Mouse (Mus musculus) brain, embryonic 18.5 days (tissue): ENCODE results near the gene Mad1l1.
A peak's percentile ranks its signal among the peaks of the same experiment; 100 is the strongest.

Experiments used
- DNase-seq: peaks from one replicate; pipeline ENCODE4 v3.0.0-alpha.2; 2012; ENCODE audit warnings: low read depth, low spot score

The Mad1l1 gene

DNA sequence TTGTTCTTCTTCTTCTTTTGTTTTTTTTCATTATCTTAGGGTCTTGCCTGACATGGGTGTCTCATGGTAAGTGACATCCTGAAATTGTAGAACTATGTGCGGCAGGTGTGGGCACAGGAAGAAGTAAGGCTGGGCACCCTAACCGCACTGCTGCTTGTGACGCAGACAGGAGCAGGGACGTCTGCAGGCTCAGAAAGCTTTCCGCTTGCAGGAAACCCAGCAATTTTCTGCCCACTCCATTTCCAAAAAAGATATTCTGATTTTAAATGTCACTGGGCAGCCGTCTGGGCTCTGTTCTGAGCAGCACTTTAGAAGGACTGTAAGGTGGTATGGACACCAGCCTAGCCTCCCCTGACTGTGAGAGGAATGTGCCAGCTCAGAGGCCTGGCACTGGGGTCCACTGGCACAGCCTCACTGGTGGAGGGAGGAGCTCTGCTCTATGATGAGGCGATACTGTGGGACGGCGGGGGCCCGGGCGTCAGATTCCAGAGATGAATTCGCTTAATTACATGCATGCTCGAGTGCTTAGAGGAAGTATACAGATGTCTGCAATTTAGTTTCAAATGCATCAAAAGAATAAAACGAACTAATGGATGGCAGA lies 219.8 kb downstream of the Mad1l1 start:
- no peak for DNase-seq

GRCm38 (mm10) chr5:140098711-140099110 lies 222.6 kb downstream of the Mad1l1 start:
- DNase-seq = no peak

- peak; percentile 67 for DNase-seq
Observed at GRCm38 (mm10) chr5:140095203-140095602, 226.1 kb downstream of the Mad1l1 start.

GRCm38 (mm10) chr5:140093489-140093888 lies 227.9 kb downstream of the Mad1l1 start:
- no peak for DNase-seq

GRCm38 (mm10) chr5:140091601-140092000 lies 229.8 kb downstream of the Mad1l1 start:
- no peak for DNase-seq

DNA sequence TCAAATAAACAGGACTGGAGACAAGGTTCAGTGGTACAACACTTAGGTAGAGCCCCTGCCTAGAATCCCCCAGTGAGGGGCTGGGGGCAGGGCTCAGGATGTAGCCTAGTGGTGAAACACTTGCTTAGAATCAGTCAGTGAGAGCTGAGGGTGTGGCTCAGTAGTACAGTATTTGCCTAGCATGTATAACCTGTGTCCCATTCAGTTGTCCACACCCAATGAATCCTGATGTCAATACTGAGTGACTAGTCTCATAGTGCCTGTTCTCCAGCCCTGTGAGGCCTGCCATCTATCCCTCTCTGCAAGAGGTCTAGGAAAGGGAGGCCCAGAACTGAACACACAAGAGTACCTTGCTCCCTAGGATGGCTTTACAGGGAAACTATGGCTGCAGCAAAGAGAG lies 232.1 kb downstream of the Mad1l1 start:
- no peak for DNase-seq

DNA sequence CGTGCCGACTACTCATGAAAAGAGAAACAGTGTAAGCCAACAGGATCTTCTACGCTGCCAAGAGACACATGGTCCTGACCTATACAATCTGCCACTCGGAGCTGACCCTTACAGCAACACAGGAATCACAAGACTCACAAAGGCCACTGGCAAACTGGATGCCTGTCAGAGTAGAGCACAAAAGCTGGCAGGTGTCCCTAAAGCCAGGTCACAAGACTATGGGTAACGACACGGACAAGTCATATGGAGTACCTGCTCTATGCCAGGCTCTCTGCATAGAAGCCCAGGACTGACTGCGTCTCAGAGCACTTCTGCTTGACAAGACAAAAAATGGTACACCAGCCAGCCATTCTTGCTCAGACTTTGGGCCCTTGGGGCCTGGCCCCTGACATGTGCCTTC lies 234.1 kb downstream of the Mad1l1 start:
- no peak for DNase-seq

DNA sequence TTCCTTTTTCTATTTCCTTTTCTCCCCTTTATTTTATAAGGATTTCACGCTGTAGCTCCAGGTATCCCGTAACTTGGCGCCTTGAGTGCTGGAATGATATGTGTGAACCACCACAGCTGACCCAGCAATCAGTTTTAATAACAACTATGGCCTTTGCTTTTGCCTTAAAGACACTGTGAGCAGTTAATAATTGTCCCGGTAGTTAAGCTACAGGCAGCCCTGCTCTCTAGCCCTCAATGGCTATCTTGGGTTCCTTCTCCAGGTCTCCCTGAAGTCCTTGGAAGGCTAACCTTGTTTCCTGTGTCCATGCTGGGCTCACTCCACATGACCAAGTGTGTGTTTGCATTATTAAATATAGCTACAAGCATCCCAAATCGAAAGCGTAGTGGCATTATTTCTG lies 237.0 kb downstream of the Mad1l1 start:
- no peak for DNase-seq

DNA sequence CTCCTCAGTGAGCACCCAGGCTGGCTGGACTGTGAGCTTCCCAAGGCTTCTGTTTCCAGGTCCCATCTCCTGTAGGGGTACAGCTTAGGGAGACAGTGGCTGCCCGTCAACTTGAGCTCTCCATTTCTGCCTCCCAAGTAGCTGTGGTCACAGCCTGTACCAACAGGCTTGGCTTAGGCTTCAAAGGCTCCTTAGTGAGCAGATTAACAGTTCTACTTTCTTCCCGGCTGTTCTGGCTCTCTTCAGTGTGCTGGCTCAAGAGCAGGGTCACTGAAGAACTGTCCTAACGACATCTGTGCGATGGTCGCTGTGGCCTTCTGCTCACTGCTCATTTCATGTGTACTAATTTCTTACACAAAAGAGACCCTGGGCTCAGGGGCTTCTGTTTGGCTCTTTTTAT lies 237.4 kb downstream of the Mad1l1 start:
- no peak for DNase-seq

GRCm38 (mm10) chr5:140082204-140082812 lies 239.0 kb downstream of the Mad1l1 start:
- no peak for DNase-seq

GRCm38 (mm10) chr5:140081084-140081483 lies 240.3 kb downstream of the Mad1l1 start:
- DNase-seq = no peak

DNA sequence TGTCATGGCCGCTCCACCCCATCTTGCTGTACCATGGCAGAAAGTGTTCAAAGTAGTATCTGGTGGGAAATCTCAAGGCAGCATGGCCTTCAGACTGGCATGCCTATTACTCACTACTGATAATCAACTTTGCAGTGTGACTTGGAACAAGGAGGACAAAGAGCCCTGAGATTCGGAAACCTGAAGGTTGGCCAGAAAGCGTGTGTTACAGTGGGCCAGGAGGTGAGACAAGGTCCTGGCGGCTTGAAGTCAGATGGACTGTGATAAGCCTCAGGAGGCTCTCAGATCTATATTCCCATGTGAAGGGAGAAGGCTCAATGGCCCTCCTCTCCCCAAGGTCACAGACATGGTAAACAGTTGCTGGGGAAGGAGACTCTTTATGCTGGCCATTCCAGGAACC lies 241.8 kb downstream of the Mad1l1 start:
- no peak for DNase-seq

DNA sequence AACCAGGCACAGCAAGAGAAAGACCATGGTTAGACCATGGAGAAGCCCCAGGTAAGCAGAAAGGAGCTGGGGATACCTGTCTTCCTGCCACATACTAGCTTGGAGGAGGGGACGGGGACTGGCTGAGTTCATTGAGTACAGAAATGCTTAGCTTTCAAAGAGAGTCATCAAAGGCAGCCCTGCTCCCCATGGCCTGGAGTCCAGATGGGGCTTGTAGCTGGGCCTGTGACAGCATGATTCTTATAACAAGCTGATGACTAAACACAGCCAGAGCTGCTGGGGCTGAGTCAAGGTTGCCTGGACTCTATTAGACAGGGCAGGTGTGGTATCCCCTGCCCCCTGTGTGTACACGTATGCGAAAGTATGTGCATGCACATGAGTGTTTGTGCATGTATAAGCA lies 242.9 kb downstream of the Mad1l1 start:
- no peak for DNase-seq

DNA sequence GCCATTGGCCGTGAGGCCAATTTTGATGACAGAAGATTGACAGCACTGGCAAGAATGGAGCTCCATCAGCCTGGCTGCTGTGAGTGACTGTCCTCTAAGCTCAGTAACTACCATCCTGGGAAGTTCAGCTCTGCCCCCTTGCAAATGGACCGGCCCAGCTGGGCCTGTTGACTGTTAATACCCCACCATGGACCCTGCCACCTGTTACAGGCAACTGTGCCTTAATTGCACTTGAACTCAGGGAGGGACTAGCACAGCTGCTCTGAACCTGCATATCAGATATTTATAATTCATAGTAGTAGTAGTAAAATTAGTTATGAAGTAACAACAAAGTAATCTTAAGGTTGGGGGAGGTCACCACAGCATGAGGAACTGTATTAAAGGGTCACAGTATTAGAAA lies 244.9 kb downstream of the Mad1l1 start:
- DNase-seq = no peak

DNA sequence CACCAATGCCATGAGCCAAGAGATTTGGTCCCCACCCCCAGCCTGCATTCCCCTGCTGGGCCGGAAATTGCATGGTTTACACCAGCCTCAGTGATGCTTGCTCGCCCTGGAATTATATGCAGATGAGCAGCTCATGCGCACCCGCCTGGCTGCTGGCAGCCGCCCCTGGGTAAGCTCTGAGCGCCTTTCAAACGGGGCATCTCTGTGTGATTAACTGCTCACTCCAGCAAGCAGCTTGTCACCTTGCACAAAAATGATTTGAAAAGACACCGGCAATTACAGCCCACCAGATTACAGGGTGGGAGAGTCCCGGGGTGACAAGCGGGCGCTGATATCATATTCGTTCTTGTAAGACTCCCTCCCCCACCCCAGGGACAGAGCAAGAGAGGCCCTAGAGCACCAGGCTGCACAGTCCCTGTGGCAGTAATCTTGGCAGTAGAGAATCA lies 247.7 kb downstream of the Mad1l1 start:
- DNase-seq = peak; percentile 58

DNA sequence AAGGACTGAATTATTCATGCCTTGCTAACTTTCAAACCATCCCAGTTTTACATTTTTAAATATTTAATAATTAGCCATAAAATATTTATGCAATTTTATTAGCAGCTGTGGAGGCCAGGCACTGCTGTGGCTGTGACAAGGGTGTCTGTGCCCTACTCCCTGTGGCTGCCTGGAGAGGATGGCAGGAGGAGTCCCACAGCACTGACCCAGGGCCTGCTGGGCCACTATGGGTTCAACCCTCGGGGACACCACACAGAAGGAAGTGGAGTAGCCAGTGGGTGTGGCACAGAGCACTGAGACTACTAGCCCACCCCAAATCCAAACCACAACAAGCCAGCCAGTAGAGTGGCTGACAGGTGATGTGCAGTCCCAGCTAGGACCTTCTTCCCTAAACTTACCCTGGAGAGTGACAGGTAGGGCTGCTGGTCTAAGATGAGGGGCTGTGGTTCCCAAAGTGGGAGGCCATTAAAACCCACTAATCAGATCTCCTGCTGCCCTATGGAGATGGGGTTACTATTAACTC lies 248.1 kb downstream of the Mad1l1 start:
- no peak for DNase-seq

DNA sequence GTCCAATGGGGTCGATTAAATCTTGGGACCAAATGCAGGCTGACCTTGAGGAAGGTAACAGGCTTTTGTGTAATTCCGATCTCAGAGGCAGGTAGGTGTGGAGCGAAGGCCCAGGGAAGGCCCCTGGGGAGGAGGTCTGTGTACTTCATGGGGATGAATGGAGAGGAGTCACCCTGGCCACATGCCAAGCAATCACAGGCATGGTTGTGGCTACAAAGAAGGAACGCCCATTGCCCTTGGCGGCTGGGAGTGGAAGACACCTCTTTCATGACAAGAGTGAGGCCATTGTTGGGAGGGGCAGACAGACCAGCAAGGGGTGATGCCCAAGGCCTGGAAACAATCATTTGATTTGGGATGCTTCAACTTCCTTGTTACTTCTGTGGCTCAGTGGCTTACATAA lies 252.8 kb downstream of the Mad1l1 start:
- no peak for DNase-seq

DNA sequence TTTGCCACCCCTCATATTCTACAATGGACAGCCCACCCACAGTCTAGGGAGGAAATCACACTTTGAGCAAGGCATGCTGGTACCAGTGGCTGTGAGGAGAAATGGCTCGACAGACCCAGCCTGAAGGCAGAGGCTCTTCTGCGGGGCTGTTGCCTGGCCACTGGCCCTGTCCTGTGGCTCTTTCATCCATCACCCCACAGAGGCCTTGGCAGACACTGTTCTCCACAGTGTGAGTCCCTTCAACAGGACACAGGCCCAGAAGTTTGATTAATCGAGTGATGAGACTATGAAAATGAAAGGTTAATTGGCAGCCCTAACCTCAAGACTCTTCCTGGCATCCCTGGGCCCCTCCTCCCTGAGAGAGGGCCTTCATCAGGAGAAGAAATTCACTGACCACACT lies 253.3 kb downstream of the Mad1l1 start:
- DNase-seq = no peak

DNA sequence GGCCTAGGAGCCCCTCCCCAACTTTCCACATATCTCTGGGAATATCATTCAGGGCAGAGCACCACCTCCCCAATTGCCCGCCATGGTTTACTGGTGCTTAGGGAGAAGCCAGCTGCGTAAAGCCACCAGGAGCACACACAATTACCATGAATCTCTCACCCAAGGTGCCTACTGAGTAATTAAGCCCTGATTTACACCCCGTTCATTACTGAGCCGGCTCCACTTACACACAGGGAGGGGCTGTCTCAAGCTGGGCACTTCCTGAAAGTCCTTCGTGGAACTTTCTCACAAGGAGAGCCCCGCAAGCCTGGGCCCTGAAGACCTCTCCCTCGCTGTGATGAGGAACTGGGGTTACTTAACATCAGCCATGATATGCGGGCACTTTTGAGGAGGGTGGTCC lies 254.6 kb downstream of the Mad1l1 start:
- no peak for DNase-seq

- DNase-seq = no peak
Observed at GRCm38 (mm10) chr5:140066281-140066680, 255.1 kb downstream of the Mad1l1 start.

DNA sequence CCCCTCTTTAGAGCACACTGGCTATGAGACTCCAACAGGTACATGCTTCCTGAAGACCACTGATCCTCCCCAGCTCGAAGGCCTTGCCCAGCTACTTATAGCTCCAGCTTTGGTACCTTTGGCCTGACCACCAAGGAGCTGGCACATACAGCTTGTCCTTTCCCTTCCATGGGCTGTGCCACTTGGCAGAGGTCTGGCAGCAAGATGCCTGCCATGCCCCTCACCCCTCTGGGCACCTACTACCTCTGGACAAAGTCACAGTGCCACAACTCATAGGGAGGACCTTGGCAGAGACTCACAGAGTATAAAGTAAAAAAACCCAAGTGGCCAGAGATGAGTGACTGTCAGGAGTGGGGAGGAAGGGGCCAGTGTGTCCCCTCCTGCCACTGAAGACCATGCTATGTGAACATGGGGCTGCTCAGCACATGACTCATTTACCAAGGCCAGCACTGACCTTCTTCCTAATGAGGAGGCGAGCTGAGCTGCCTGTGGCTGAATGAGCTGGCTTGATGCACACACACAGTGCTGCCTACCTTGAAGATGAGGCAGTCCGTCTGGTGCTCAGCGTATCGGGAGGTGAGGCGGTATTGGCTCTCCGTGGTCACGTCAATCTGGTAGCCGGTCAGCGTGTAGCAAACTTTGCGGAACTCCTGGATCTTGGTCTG lies 255.9 kb downstream of the Mad1l1 start:
- no peak for DNase-seq

DNA sequence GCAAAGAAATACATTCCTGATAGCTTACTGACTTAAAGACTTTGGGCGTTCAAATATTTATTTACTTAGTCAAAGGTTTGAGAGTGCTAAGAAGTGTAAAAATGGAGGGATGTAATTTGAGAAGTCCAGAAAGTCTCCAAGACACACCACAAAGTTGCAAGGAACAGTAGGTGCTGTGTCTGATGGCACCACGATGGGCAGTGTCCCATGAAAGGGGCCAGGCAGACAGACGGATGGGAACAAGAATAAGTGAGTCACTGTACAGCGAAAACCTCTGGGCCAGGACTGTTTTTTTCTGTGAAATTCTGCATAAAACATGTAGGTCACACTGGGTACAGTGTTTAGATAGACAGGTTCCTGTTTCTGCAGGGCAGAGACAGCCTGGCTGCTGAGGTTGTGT lies 256.8 kb downstream of the Mad1l1 start:
- no peak for DNase-seq

GRCm38 (mm10) chr5:140062828-140063227 lies 258.5 kb downstream of the Mad1l1 start:
- DNase-seq = no peak
